Mouse (Mus musculus): ENCODE measurements around the gene Vtn. TPM values are rescaled to one million over a fixed set of nuclear protein-coding genes. Genes with fewer than 3 reads are reported as not detected.

Gene Vtn
- polyA plus RNA-seq (2017; shearing (Covaris generic)): not detected

GRCm38 (mm10) chr11:78499004-78499403 lies at the start of gene Vtn:
Vtn (plus strand) TSS chr11:78499091.

DNA sequence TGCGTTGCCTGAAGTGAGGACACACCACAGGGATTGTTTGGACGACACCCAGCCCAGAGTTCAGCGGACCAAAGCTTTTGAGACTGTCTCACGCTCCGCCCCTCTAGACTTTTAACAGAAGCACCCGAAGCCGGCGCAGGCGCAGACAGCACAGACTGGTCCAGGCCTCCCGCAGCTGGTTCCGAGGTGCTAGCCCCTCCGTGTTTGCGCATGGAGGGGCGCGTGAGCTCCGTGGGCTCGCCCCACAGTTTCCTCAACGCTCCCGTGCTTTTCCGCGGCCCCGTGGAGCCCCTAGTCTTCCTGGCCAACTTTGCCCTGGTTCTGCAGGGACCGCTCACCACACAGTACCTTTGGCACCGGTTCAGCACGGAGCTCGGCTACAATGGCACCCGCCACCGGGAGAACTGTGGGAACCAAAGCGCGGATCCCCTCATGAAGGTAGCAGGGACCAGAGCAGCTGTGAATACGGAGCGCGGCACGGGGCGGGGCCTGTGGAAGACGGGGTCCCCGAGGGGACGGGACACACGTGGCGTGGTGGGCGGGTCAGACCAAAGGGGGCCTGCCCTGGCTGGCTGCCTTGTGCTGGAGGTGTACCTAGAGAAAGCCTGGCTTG lies 33.2 kb upstream of the Vtn start, which contains the start of gene Slc46a1:
Slc46a1 (plus strand) TSS at position 130 of the 613 bp plus-strand sequence.

GRCm38 (mm10) chr11:78497544-78498522 lies 1.1 kb upstream of the Vtn start, which contains the start of gene Sarm1:
Sarm1 (minus strand) TSS chr11:78497754.

GRCm38 (mm10) chr11:78502909-78503650 lies 4.2 kb downstream of the Vtn start, which contains the start of gene Sebox:
Sebox (plus strand) TSS chr11:78503447.

GRCm38 (mm10) chr11:78512025-78512957 lies 13.4 kb downstream of the Vtn start, which contains the start of the genes Tmem199 and Poldip2:
Tmem199 (minus strand) TSS chr11:78512172.
Poldip2 (plus strand) TSS chr11:78512193.

GRCm38 (mm10) chr11:78536080-78536689 lies 37.3 kb downstream of the Vtn start, which contains the start of the genes Tnfaip1 and Ift20:
Tnfaip1 (minus strand) TSS chr11:78536332.
Ift20 (plus strand) TSS chr11:78536361.

DNA sequence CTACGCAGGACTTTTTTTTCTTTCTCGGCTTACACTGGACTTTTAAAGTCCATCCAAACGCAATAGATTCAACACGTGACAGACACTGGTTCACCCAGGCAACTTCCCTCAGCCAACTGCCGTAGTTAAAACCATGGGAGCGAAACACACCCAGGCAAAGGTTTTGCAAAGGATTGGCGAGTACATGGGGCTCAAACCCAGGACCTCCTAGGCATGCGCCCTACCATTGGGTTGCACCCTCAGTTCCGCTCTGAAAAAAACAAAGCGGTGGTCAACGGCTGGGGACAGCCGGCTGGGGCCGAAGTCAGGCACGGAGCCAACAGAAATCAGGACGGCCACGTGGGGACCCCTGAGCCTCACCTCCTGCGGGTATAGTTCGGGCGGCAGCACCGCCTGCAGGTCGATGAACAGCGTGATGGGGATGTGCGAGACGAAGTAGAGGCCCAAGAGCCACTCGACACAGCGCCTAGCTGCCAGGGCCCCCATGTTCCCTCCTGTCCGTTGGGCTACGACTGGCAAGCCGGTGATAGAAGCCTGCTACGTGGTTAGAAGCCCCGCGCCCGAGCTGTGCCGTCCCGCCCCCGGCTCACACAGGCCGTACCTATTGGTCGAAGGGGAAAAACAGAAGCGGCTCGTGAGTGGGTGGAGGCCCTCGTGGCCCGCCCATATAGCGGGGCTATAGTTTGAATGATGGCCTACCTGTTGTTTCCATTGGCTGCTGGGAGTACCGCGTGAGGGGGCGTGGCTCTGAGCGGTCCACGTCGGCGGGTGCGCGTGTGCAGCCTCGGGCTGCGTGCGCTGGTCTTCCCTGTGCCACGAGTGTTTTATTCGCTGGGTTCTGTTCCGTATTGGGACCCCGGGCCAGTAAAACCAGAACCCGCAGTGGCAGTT lies 51.5 kb downstream of the Vtn start, which contains the start of gene Tmem97:
Tmem97 (minus strand) TSS at position 610 of the 891 bp plus-strand sequence.

Other genes with a start within 250 kb of the Vtn start
- 82.8 TPM for gene 2610507B11Rik, start 237.3 kb upstream of the Vtn start, polyA plus RNA-seq (2017; shearing (Covaris generic))
- gene BC030499, start 208.2 kb upstream of the Vtn start, polyA plus RNA-seq (2017; shearing (Covaris generic)): 0.30 TPM
- 1.2 TPM for gene Spag5, start 197.6 kb upstream of the Vtn start, polyA plus RNA-seq (2017; shearing (Covaris generic))
- 4.4 TPM for gene Aldoc, start 176.1 kb upstream of the Vtn start, polyA plus RNA-seq (2017; shearing (Covaris generic))
- gene Pigs, start 170.7 kb upstream of the Vtn start, polyA plus RNA-seq (2017; shearing (Covaris generic)): 73.4 TPM
- 11.7 TPM for gene Unc119, start 155.6 kb upstream of the Vtn start, polyA plus RNA-seq (2017; shearing (Covaris generic))
- not detected for gene Foxn1, start 112.5 kb upstream of the Vtn start, polyA plus RNA-seq (2017; shearing (Covaris generic))
- not detected for gene Slc13a2, start 76.9 kb upstream of the Vtn start, polyA plus RNA-seq (2017; shearing (Covaris generic))
- gene Slc46a1, start 33.4 kb upstream of the Vtn start, polyA plus RNA-seq (2017; shearing (Covaris generic)): 0.53 TPM
- 2.0 TPM for gene Sarm1, start 1.3 kb upstream of the Vtn start, polyA plus RNA-seq (2017; shearing (Covaris generic))
- gene Sebox, start 4.4 kb downstream of the Vtn start, polyA plus RNA-seq (2017; shearing (Covaris generic)): not detected
- 16.0 TPM for gene Tmem199, start 13.1 kb downstream of the Vtn start, polyA plus RNA-seq (2017; shearing (Covaris generic))
- gene Poldip2, start 13.1 kb downstream of the Vtn start, polyA plus RNA-seq (2017; shearing (Covaris generic)): 40.7 TPM
- 16.0 TPM for gene Tnfaip1, start 37.2 kb downstream of the Vtn start, polyA plus RNA-seq (2017; shearing (Covaris generic))
- gene Ift20, start 37.3 kb downstream of the Vtn start, polyA plus RNA-seq (2017; shearing (Covaris generic)): 55.2 TPM
- gene Tmem97, start 51.7 kb downstream of the Vtn start, polyA plus RNA-seq (2017; shearing (Covaris generic)): 11.9 TPM
- gene Nlk, start 198.3 kb downstream of the Vtn start, polyA plus RNA-seq (2017; shearing (Covaris generic)): 16.5 TPM